Mouse (Mus musculus): Measurements from ENCODE around the gene Borcs6.

Borcs6 gene

DNA sequence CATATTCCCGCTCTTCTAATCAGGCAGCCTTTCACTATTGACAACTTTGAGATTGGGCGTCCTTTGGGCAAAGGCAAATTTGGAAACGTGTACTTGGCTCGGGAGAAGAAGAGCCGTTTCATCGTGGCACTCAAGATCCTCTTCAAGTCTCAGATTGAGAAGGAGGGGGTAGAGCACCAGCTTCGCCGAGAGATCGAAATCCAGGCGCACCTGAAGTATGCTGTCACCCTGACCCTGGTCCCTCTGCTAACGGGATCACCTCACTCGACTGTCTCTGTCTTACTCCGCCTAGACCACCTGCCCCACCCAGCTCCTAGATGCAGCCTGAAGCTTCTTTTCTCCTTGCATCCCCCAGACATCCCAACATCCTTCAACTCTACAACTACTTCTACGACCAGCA lies 11.4 kb upstream of the Borcs6 start:
- peak in 1 of 2 experiments; percentile 14 for DNase-seq (ENCODE audit: low spot score in 2 of 2)

DNA sequence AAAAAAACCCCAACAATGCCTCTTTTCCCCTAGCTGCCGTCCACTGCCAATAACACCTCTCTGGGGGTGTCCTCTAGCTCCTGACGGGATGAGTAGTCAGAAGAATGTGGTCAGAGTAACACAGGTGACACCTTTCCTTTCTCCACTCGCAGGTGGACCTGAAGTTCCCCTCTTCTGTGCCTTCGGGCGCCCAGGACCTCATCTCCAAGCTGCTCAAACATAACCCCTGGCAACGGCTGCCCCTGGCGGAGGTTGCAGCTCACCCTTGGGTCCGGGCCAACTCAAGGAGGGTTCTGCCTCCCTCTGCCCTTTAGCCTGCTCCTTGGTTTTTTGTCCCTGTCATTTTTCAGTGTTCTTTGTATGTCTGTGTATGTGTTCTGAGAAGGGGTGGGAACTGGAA lies 8.8 kb upstream of the Borcs6 start:
- peak in 1 of 2 experiments; percentile 23 for DNase-seq (ENCODE audit: low spot score in 2 of 2)

DNA sequence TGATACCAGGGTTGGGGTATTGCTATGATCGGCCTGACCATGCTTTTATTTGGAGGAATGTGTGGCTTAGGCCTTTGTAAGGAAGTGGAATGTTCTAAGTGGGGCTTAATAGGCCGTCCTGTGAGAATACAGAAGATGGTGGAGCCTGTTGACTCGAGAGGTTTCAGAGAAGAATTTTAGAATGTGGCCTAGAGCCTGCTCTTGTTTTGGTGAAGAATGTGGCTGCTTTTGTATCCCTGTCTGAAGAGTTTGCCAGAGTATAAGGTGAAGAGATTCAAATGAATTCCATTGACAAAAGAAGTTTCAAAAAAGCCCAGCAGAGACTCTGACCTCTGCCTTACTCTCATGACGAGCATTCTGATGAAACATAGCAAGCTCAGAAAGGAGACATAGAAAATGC lies 7.7 kb upstream of the Borcs6 start:
- DNase-seq (ENCODE audit: low spot score in 2 of 2): no peak

DNA sequence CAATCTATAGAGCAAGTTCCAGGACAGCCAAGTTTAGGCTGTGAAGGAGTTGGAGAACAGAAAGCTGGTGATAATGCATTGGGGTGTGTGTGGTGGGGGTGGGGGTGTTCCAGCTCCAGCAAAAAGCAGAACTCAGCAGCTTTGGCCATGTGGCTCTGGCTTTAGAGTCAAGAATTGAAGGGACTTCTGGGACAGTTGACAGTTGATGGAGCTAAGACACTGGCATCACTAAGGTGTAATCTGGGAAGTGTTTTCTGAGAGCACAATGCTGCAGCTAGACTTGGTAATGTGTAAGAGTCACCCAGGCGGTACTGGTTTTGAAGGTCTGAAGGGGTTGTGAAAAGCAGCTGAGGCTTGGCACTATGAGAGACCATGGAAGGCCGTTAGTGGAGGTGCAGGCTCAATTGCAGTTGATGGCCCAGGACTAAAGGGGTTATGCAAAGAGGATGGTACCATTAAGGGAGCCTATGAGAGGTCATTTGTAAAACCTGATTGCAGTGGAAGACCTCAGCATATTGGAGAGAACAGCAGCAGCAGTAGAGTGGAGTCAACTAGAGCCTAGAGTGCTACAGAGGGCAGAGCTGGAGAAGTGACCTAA lies 6.6 kb upstream of the Borcs6 start:
- DNase-seq (ENCODE audit: low spot score in 2 of 2): peak in 1 of 2 experiments; percentile 11

DNA sequence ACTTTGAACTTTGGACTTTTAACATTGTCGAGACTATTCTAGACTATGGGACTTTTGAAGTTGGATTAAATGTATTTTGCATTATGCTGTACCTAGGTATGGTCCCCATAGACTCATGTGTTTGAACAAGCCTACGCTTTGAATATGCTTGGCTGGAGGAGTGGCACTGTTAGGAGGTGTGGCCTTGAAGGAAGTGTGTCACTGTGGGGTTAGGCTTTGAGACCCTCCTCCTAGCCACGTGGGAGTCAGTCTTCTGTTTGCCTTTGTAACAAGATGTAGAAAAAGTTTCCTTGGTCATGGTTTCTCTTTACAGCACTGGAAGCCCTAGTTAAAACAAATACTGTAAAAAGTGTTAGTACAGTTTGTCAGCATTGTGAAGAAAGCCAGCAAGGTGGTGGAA lies 5.7 kb upstream of the Borcs6 start:
- no peak for DNase-seq (ENCODE audit: low spot score in 2 of 2)

DNA sequence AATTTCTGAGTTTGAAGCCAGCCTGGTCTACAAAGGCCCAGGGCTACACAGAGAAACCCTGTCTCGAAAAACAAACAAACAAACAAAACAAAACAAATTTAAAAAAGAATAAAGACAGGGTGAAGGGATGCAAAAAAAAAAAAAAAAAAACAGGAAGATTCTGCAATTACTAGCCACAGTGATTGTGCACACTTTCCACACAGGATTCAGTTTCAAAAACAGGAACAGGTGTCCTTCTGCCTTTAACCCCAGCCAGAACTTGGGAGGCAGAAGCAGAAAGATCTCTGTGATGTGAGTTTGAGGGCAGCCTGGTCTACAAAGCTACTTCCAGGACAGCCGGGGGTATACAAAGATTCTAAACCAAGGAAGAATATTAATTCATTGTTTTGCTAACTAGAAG lies 1.3 kb upstream of the Borcs6 start:
- no peak for DNase-seq (ENCODE audit: low spot score in 2 of 2)

DNA sequence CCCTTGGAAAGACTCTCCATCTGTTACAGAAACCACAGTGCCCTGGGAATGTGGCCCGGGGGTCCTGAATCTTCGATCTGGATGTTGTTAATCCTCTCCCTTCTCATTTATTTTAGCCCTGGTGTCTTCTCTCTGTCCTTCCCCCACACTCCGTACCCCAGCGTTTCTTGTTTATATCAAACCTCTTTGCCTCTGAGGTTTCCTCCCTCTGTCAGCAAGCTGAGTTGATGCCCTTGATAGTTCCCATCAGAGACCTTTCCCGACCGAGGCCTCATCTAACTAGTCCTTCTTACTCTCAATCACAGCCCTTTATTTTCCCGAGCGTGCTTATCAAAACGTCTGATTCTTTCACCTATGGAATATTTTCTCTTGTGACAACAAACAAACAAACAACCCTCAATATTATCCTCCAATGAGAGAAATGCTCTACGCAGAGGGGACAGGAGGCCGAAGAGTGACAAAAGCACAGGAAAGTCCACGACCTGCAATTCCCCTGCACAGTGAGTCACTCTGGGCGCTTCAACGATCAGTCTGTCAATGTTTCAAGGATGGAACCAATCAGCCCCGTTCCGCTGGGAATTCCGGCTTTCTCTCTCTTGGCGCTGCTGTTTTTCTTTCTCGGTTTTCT lies 674 bp upstream of the Borcs6 start:
- no peak for DNase-seq (ENCODE audit: low spot score in 2 of 2)

DNA sequence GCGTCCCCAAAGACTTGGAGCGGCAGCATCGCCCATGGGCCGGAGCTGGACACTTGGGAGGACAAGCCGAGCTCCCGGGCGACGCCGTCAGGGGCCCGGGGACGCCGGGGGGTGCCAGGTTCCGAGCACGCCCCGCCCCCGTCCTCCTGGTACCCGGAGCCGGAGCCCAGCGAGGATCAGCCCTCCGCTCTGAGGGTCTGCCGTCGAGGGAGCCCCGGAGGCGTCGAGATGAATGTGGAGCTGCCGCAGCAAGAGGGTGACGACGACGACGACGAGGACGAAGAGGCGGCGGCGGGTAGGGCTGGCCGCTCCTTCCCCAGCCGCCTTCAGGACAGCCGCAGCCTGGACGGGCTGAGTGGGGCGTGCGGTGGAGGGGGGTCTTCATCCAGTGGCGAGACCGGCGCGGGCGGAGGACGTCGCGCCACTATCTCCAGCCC lies 476 bp downstream of the Borcs6 start:
- DNase-seq (ENCODE audit: low spot score in 2 of 2): peak in 1 of 2 experiments; percentile 68

DNA sequence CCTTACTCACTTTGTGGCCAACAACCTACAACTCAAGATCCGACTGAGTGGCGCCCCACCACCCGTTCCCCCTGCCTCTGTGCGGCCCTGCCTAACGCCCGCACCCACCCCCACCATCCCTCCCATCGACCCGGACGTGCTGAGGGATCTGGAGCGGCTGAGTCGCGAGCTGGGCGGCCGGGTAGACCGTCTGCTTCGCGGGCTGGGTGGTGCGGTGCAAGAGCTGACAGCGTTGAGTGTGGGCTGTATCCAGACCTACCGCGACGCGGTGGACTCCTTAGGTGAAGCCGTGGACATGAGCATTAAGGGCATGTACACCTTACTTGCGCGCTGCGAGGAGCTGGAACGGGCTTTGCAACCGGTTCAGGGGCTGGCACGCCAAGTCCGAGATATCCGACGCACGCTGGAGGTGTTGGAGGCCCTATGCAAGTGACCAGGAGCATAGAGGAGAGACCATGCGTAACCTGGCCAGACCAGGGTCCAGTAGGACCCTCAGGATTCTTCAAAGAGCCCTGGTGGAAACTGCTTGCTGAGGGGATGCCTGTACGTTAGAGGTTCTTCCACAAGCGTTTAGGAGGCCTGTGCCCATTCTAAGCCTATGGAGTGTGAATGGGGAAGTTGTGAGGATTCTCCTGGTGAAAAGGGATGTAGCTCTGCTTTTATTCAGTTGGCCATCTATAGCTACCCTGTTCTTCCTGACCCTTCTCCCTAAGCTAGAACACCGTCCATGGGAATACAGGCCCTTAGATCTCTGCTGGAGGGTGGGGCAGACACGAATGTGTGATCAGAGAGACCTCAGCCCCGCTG lies 1.1 kb downstream of the Borcs6 start:
- DNase-seq (ENCODE audit: low spot score in 2 of 2): peak in 1 of 2 experiments; percentile 59

DNA sequence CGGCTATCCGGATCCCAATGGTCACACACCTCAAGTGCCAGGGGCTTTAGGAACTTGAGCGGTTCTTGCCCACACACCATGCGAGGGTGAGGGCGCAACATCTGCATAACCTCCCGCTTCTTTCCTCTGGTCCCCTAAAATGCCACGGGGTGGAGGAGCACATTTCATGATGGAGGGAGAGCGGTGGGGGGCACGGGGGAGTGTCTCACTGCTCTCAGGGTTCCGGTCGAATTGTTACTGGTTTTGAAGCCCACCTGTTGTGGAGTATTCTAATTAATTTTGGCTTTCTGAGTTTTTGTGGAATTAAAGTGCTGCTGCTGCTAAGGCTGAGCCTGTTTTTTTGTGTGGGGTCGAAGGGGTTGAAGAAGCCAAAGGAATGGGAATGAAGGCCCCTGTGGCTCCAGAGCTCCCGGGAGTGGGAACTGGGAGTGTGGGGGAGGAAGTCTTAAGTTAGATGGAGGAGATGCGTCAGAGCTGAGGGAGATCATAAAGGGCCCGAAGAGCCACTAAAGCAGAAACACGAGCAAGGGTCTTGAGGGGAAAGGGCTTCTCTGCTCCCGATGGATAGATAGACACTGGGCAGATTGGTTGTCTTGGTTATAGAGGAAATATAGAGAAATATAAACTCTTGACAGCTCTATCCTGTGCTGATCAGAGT lies 1.9 kb downstream of the Borcs6 start:
- peak in 1 of 2 experiments; percentile 48 for DNase-seq (ENCODE audit: low spot score in 2 of 2)

DNA sequence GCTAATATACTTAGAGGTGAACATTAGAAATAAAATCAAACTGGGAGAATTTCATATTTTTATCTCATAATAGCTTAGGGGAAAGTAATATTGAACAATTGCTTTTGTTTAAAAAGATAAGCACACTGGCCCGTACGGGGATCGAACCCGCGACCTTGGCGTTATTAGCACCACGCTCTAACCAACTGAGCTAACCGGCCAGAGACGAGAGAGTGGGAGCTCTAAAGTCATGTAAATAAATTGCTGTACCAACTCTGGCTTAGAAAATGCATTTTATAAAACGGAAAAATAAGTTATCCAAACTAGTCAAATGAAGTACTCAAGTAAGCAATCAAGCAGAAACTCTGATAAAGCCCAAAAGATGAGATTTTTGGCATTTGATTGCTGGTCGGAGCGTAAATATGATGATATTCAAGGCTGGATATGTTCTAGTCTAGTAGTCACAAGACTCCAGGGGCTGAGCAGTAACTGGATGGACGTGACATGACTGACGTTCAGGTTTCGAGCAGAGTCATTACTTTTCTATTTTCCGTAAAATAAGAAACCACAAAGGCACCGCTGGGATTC lies 2.8 kb downstream of the Borcs6 start:
- peak; percentile 82 to 90 for DNase-seq (ENCODE audit: low spot score in 2 of 2)

DNA sequence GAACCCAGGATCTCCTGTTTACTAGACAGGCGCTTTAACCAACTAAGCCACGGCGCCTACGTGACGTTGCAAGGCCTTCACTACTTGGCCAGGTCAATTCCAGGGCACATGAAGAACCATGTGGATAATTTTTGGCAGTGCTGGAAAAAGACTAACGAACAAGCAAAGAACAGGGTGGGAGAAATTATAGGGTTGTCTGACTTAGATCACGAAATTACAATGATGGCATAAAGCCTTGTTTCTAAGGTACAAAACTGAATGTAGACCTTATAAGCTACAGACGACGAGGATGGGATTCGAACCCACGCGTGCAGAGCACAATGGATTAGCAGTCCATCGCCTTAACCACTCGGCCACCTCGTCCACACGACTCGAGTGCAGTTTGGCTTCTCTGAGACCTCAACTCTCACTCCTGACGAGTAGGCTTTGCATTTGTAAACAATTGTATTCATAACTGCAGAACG lies 3.3 kb downstream of the Borcs6 start:
- peak; percentile 94 for DNase-seq (ENCODE audit: low spot score in 2 of 2)

DNA sequence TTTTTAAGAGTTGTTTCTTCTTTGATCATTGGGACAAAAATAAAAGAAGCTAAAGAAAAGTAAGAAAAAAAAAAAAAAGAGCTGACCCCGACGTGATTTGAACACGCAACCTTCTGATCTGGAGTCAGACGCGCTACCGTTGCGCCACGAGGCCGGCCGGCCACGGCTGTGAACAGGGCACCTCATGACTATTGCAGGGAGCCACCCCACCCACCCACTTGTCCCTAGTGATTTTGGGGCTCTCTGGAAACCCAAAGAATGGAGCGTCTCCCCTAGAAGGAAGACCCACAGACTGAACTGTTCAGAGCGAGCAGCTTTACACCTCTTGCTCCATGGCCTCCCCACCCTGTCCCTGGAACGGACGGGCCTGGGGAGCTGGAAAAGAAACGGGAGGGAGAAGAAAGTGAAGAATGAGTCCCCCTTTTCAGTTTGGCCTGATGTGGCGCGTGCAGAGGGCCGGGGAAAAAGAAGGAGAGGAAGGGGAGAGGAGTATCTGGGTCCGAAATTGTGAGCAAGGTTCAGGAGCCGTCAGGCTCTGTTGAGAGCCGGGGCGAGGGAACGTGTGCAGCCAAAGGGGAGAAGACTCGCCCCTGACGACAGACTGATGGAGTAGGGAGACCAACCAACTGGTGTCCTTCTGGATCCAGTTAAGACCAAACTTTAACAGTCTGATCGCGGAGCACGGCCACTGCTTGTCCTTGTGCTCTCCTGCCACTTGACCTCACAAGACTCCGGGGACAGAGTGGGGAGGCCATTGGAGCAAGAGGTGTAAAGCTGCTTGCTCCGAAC lies 4.1 kb downstream of the Borcs6 start:
- peak; percentile 59 to 85 for DNase-seq (ENCODE audit: low spot score in 2 of 2)

DNA sequence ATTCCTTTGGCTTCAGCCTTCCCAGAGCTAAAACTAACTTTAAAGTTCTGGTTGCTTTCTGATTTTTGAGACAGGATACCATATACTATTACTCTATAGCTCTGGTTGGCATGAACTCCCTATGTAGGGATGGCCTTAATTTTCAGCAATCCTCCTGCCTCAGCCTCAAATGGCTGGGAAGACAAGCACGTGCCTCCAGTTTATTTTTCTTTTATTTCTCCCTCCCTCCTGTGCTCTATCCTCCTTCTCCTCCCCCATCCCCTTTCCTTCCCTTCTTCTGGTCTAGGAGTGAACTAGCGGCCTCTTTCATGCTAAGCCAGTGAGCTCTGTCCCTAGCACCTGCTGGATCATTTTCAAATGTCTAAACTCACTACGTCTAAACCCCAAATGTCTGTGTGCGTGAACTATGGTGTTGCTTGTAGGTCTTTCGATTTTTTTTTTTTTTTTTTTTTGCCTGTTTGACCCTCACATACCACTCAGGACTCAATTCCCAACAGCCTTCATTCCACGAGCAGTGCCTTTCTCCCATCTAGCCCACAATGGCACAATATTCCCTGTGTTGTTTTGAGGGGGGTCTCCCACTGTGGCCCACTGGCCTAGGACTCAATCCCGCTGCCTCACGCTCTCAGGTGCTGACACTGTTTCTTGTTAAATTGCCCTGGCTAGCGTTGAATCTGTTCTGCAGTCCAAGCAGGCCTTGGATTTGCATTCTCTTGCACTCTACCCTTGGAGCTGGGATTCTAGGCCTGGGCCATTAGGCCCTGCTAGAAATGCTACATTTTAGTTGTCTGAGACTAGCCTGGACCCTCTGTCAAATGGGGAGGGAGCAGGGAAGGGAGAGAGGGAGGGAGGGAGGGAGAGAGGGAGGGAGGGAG lies 5.0 kb downstream of the Borcs6 start:
- DNase-seq (ENCODE audit: low spot score in 2 of 2): no peak

DNA sequence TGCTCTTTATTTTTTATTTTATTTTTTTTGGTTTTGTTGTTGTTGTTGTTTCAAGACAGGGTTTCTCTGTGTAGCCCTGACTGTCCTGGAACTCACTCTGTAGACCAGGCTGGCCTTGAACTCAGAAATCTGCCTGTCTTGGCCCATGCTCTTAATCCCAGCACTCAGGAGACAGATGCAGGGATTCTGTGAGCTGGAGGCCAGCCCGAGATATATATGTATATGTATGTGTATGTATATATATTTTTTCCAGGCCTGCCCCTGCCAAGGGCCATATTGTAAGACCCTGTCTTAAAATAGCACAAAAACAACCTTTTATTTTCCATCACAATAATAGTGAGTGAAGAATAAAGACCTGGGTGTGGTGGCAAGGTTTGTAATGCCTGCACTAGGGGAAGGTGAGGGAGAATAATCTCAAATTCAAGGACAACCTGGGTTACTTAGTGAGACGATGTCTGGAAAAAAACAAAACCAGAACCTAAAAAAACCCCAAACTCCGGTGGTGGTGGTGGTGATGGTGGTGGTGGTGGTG lies 5.9 kb downstream of the Borcs6 start:
- DNase-seq (ENCODE audit: low spot score in 2 of 2): no peak

DNA sequence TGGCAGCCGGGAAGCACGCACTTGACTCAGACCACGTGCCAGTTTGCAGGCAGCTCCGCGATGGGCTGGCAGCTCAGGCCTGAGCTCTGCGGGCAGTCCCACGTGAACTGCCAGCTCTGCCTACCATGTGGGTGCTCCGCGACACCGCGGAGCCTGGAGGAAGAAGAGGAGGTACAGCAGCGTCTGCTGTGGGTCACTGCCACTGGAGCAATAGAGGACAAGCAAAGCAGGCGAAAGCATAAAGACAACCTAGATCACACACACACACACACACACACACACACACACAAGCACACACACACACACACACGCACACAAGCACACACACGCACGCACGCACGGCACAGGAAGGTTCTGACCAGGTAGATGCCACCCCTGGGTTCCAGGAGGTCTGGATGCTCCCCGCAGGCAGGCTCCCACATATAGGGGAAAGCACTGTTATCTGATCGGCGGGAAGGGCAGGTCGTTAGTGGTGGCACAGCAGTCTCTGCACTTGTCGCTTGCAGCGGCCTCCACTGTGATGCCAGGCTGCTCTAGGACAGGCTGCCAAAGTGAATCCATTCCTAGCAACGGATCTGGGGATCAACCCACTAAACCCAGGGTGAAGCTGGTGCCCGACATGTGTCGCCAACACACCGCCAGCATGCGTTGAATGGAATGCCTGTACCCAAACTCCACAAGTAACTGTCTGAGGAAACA lies 6.8 kb downstream of the Borcs6 start:
- peak; percentile 69 to 81 for DNase-seq (ENCODE audit: low spot score in 2 of 2)

DNA sequence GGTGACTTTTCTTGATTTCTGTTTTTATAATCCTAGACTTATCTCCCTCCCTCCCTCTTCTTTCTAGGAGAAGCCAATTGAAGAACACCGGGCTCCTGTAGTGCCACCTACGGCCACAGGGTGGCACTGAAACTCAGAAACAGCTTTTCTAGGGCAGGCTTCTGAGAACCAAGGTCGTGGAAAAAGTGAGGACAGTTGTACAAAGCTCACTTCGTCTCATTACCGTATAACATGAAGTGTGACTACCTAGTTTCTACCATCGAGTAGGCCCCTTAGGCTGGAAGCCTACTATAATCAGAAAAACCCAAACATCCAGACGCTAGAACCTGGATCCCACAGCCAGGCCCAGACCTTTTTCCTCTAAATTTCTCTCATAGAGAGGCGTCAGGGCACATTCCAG lies 7.4 kb downstream of the Borcs6 start:
- peak; percentile 89 to 93 for DNase-seq (ENCODE audit: low spot score in 2 of 2)

DNA sequence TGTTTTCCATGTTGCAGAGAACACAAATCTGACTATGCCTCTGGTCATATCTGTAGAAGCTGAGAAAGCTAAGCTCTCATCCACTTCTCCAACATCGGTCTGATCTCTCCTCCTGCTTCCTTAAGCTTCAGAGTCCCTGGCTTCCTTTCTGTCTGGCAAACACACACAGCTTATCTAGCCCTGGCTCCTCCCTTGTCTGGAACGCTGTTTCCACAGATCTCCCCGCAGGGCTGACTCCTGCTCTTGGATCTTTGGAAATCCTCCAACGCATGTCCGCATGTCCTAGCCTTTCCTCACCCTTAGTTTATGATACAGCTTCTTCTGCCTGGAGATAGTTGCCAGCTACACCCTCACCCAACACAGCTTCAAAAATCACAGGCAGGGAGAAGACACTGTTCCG lies 8.1 kb downstream of the Borcs6 start:
- no peak for DNase-seq (ENCODE audit: low spot score in 2 of 2)

DNA sequence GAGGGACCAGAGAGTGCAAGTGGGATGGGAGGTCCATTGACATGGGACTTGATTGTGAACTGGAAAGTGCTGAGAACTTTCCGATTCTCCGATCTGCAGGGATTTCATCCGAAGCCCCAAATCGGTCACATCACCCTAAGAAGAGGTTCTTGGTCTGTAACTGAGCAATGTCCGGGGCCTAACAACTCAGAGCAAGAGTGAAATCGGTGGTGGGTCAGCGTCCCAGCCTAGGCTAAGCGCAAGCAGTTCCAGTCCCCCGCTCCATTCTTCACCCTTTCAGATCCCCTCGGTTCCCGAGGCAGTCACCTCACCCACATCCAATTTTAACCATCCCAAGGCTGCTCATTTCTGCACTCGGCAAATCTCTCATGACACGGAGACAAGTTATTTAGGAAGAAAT lies 10.6 kb downstream of the Borcs6 start:
- DNase-seq (ENCODE audit: low spot score in 2 of 2): no peak

Data from right cerebral cortex, postnatal 10 days (tissue).